Mouse (Mus musculus) brain, embryonic 14.5 days (tissue): Measurements from ENCODE around the gene Gm30083. TPM values are rescaled to one million over a fixed set of nuclear protein-coding genes. Genes with fewer than 3 reads are reported as not detected.

Experiments used
- DNase-seq: peaks from one replicate; pipeline ENCODE4 v3.0.0-alpha.2; 2011; ENCODE audit warnings: low read depth
- CTCF ChIP-seq: fragments of 200-500 bp; IDR thresholded peaks from 2 replicates; pipeline ENCODE4 v1.5.1; 2012; ENCODE audit warnings: inconsistent platforms, mild to moderate bottlenecking, moderate library complexity, borderline replicate concordance; ENCODE audit not compliant: insufficient read depth, insufficient read length; ENCODE audit errors: extremely low read depth
- POLR2A ChIP-seq: fragments of 200-500 bp; IDR thresholded peaks from 2 replicates; pipeline ENCODE4 v1.6.1; 2012; ENCODE audit warnings: mild to moderate bottlenecking, inconsistent platforms, borderline replicate concordance; ENCODE audit not compliant: poor library complexity, insufficient read depth, insufficient read length, severe bottlenecking; ENCODE audit errors: extremely low read depth
- polyA plus RNA-seq: library from polyadenylated mRNA; depleted of rRNA; stranded (reverse); fragments of >200 nt; gene quantifications from 2 replicates; pipeline ENCODE4 v1.2.3, GENCODE M21; 2012; rRNA removed

Gene Gm30083
- polyA plus RNA-seq, result not detected in 2 replicates

DNA sequence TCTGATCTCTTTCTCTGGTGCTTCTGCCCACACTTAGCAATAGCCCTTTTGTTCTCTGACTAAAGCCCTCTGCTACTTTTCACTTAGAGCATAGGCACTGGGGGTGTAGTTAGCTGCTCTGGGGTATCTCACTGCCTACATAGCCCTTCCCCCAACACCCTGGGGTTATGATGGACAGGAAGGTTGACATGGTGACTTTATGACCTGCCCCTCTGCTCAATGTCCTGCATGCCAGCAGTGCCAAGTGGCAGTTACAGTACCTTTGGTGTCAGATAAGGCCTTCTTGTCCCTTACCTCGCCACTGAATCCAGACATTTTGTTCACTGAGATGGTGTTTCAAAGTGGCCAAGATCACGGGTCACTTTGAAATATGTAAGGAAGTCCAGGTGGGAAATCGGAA, at the start of gene Gm30083:
TSS of gene Gm30083 (minus strand) at position 120 of the 400 bp plus-strand sequence.
- no peak for TF ChIP-seq CTCF
- no peak for TF ChIP-seq POLR2A
- no peak for DNase-seq

DNA sequence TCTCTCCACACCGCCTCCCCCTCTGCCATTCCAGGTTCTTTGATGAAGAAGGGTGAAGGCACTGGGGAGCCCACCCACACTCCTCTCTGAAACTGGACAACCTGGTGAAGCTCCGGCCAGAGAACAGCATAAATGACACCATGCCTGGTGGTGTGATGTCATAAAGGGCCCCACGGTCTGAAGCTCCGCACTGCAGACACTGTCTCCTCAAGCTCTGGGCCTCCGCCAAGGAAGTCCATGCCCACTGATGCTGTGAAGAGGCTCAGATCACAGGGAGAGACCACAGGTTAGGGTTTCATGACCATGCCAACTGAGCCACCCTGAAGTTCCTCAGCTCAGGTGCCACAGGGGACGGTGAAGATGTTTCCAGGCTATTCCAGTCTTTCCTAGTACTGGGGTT, 37.5 kb upstream of the Gm30083 start, which contains the start of gene Antxrl:
TSS of gene Antxrl (plus strand) at position 192 of the 400 bp plus-strand sequence.
- no peak for TF ChIP-seq CTCF
- no peak for TF ChIP-seq POLR2A
- DNase-seq, result no peak

DNA sequence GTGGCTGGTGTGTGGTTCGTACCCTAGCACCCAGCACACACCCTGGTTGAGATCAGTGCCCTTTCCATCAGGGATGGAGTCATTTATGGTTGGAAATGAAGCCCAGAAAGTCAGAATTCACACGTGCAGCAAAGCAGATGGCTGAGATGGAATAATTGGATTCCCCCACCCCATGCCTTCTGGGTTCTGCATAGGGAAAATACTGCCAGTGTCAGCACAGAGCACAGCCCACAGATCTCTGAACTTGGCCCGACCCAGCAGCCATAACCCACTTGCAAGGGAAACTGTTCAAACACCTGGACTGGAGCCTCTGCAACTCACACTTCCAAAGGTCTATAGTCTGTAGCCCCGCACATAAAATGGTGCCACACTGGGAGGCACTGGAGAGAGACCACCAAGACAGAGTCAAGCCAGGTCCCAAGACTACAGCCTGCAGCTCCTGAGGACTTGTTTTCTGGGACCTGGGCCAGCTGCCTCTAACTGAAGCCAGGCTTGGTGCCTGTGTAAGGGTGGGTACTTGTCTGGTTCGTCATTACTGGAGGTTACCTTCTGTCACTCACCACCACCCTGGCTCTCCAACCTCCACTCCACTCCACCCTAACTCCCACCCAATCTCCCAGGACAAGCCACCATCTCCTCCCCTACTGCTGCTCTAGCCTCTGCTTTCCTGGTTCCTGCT, 35.3 kb upstream of the Gm30083 start:
- TF ChIP-seq CTCF (no peak), POLR2A (no peak)
- DNase-seq, result peak; percentile 49

DNA sequence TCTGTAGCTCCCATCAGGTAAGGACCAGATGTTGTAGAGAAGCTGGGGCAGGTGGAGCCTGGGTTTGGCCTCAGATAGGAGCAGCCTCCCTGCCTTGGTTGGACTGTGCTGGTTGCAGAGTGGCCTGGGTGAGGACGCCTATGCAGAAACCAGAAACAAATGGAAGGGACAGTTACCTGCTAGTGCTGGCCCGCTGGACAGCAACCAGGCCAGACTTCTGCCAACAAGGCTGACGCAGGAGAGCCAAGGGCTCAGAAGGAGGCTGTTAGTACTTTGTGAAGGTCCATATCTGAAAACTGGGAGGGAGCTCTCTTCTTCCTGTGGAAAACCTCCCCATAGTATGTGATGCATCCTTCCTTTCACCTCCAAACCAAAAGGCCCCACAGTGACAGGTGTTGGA, 28.4 kb upstream of the Gm30083 start:
- TF ChIP-seq POLR2A (no peak), CTCF (no peak)
- no peak for DNase-seq

DNA sequence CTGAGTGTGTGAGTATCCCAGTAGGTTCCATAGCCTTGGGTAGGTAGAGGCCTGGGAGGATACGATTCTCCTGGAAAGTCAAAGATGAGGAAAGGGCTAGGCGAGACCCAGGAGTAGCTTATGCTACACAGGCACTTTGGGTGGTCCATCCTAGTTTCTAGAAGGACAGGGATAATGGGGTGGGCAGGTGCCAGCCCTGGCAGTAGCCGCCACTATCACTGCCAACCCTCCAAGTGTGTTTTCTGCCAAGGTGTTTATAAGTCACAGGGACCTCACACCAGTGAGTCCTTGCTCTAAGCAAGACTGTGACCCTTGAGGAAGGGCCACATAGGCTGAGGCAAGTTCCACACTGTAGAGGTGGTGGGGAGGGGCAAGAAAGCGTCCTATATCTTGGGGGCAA, 26.3 kb upstream of the Gm30083 start:
- no peak for DNase-seq
- TF ChIP-seq POLR2A, result no peak
- TF ChIP-seq CTCF, result no peak

DNA sequence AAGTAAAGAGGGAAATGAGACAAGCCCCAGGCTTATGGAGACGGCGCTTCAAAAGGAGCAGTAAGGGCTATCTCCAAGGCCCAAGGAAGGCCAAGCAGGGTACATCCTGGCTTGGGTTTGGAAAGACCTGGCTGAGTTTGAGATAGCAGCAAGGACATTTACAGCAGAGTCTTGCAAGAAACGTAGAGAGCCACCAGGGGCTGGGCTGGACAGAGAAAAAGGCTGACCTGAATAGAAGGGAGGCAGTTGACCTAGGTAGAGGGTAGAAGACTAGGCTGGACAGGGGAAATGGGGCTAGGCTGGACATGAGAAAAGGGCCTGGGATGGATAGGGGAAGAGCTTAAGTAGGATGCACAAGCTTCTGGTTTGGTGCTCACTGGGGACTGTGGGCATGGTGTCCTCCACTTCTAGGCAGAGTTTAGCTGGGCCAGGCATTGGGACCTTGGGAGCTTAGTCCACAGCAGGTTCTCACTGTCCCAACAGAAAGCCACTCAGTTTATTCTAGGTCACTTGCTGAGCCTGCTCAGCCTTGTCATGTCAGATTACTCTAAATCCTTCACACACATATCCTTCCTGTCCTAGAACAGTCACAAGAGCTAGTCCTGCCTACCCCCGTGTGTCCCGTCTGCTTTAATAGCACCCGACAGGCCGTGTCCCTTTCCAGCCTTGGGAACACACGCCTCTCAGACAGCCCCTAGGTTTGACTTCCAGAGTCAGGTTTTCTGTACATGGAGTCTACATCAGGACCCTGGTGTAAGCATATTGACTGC, 19.0 kb upstream of the Gm30083 start:
- no peak for DNase-seq
- TF ChIP-seq POLR2A, result no peak
- TF ChIP-seq CTCF, result no peak

DNA sequence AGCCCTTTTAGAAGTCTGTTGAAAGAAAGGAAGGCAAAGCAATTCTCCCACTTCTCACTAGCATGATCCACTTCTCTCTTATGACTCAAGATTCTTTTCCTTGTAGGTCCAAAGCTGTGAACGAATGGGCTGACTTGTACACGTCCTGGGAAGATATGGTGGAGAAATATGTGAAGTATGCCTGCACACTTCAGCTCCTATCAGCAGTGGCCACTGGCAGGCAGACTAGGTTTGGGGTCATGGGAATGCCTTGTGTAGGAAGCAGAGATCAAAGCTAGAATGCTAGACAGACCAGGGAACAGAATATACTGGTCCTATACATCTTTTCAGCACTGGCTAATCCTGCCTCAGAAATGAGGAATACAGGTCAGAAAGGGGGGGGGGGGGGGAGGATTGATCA, 11.7 kb upstream of the Gm30083 start:
- no peak for TF ChIP-seq CTCF
- no peak for TF ChIP-seq POLR2A
- no peak for DNase-seq

DNA sequence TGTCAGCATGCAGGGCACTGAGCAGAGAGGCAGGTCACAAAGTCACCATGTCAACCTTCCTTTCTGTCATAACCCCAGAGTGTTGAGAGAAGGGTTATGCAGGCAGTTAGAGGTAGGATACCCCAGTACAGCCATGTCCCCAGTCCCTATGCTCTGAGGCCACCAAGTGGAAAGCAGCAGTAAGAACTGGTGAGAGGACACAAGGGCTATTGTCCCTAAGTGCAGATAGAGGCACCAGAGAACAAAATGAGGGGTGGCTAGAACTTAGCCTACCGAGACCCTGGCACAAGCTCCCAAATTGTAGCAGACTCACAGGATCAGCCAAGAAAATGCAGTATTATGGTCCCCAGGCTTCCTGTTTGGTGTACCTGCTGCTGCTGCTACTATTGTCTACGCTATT, 2.0 kb upstream of the Gm30083 start:
- DNase-seq, result no peak
- no peak for TF ChIP-seq CTCF

DNA sequence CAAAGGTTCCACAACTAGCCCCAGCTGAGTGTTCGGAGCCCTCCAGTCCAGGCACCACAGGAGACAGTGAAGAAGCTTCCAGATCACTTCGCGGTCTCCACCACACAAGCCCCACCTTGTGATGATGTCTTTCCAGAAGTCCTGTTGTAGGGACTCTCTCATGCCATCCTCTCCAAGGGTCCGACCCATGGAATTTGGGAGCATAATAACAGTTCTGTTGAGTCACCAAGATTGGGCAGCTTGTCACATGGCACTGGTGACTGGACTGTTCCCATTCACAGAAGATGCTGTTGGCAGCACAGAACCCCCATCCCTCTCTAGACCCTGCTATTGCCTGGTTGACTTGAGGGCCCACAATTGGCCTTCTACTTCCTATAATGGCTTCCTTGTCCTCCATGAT, 1.4 kb upstream of the Gm30083 start, which contains the start of gene Gm5460:
TSS of gene Gm5460 (plus strand) at position 378 of the 400 bp plus-strand sequence.
- TF ChIP-seq CTCF, result no peak
- no peak for TF ChIP-seq POLR2A
- DNase-seq, result no peak

DNA sequence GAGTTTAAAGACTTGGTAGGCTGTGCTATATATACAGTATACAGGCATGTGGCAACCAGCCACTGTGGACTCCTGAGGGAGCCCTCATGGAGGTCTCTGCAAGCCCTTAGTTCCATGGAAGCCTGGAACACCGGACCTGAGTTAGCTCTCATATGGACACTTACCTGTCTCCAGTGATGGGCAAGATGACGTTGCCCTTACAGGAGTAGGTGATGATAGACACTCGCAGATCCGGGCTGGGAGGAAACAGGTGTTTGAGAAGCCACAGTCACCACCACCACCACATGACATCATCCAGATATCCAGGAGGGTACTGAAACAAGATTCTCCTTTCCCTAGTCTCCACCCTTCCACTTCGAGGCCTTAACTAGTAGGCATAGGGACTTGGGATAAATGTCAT, 12.6 kb downstream of the Gm30083 start:
- TF ChIP-seq POLR2A (no peak), CTCF (no peak)
- no peak for DNase-seq

DNA sequence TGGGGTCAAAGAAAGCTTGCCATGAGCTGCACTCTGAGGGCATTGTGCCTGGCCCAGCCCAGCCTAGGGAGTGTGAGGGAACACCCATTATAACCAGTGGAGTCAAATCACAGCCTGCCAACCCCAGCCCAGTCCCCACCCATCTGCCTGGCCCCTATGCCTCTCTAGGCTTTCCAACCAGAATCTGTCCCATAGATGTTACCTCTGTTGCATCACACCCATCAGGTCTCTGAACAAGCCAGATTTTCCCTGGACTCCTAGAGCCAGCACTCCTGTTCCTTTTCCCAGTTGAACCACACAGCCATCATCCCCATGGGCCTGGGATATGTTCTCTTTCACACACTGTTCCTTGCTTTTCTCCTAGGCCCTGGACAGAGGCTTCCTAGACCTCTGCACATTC, 13.5 kb downstream of the Gm30083 start:
- DNase-seq, result no peak
- TF ChIP-seq CTCF, result no peak

DNA sequence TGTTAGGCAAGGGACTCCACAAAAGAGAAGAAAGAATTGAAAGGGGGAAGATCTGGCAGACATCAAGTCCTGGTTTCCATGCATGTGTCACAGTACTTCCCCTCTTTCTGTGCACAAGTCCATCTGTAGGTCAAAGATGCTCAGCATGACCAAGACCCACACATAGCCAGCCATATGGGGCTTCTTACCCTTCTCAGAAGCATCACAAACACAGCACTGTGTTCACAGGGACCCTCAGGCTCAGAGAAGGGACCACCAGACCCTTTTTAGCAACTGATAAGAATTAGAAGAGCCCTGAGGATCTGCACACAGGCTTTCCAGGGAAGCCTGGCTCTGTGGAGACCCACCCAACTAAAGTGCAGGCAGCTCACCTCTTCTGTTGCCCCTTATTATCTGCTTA, 14.9 kb downstream of the Gm30083 start:
- DNase-seq, result no peak
- TF ChIP-seq POLR2A (no peak), CTCF (no peak)

DNA sequence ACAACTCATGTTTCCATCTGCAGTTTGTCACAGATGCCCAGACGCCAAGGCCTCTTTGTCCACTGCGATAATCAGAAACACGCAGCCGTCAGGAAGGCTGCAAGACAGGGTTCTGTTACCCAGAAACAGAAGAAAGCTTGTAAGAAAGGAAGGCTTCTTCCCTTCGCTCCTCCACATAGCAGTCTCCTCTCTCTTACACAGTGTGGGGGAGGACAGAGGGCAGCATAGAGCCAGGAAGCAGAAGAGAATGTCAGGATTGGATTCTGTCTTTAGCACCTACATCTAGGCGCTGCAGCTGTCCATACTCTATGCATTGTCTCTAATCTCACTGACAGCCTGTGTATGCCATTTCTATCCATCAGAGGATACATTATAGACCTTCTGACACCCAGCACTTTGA, 17.6 kb downstream of the Gm30083 start:
- peak; percentile 22 for DNase-seq
- TF ChIP-seq CTCF (no peak), POLR2A (no peak)
